Mouse (Mus musculus): ENCODE measurements at regions not wholly inside any gene's neighbourhood (a gene's known extent, or its start where the extent isn't known, plus 50 kb on each side); places are given as distances from the start of the nearest gene placed in this dataset.

GRCm38 (mm10) chr2:169450801-169451200, 136.7 kb downstream of the Gm11011 start:
- no peak for DNase-seq (ENCODE audit: low read depth, low spot score)

GRCm38 (mm10) chr2:169447495-169448280, 139.9 kb downstream of the Gm11011 start:
- DNase-seq (ENCODE audit: low read depth, low spot score) = no peak

GRCm38 (mm10) chr2:169445877-169446276, 141.7 kb downstream of the Gm11011 start:
- DNase-seq (ENCODE audit: low read depth, low spot score) = no peak

- DNase-seq (ENCODE audit: low read depth, low spot score) = no peak
Observed at GRCm38 (mm10) chr2:169445371-169445770, 142.2 kb downstream of the Gm11011 start.

GRCm38 (mm10) chr2:169443271-169443670, 144.3 kb downstream of the Gm11011 start:
- DNase-seq (ENCODE audit: low read depth, low spot score) = no peak

GRCm38 (mm10) chr2:169431516-169431915, 156.0 kb downstream of the Gm11011 start:
- DNase-seq (ENCODE audit: low read depth, low spot score) = no peak

- DNase-seq (ENCODE audit: low read depth, low spot score) = no peak
Observed at GRCm38 (mm10) chr2:169429411-169429810, 158.1 kb downstream of the Gm11011 start.

GRCm38 (mm10) chr2:169424166-169424920, 163.2 kb downstream of the Gm11011 start:
- no peak for DNase-seq (ENCODE audit: low read depth, low spot score)

- no peak for DNase-seq (ENCODE audit: low read depth, low spot score)
Observed at GRCm38 (mm10) chr2:169412361-169412760, 175.2 kb downstream of the Gm11011 start.

GRCm38 (mm10) chr2:169410080-169410479, 177.5 kb downstream of the Gm11011 start:
- no peak for DNase-seq (ENCODE audit: low read depth, low spot score)

- DNase-seq (ENCODE audit: low read depth, low spot score) = peak; percentile 83
Observed at GRCm38 (mm10) chr2:169404908-169405690, 182.4 kb downstream of the Gm11011 start.

GRCm38 (mm10) chr2:169397758-169398157, 189.8 kb downstream of the Gm11011 start:
- DNase-seq (ENCODE audit: low read depth, low spot score) = peak; percentile 56

- DNase-seq (ENCODE audit: low read depth, low spot score) = no peak
Observed at GRCm38 (mm10) chr2:169397013-169397412, 190.5 kb downstream of the Gm11011 start.

GRCm38 (mm10) chr2:169396294-169396693, 191.3 kb downstream of the Gm11011 start:
- no peak for DNase-seq (ENCODE audit: low read depth, low spot score)

GRCm38 (mm10) chr2:169389611-169390010, 197.9 kb downstream of the Gm11011 start:
- DNase-seq (ENCODE audit: low read depth, low spot score) = no peak

- no peak for DNase-seq (ENCODE audit: low read depth, low spot score)
Observed at GRCm38 (mm10) chr2:169388569-169388968, 199.0 kb downstream of the Gm11011 start.

- no peak for DNase-seq (ENCODE audit: low read depth, low spot score)
Observed at GRCm38 (mm10) chr2:169387765-169388518, 199.6 kb downstream of the Gm11011 start.

- no peak for DNase-seq (ENCODE audit: low read depth, low spot score)
Observed at GRCm38 (mm10) chr2:169383701-169384100, 203.8 kb downstream of the Gm11011 start.

GRCm38 (mm10) chr2:169373069-169373468, 214.5 kb downstream of the Gm11011 start:
- no peak for DNase-seq (ENCODE audit: low read depth, low spot score)

GRCm38 (mm10) chr2:169365046-169365445, 222.5 kb downstream of the Gm11011 start:
- DNase-seq (ENCODE audit: low read depth, low spot score) = no peak

GRCm38 (mm10) chr2:169360272-169360671, 227.3 kb downstream of the Gm11011 start:
- DNase-seq (ENCODE audit: low read depth, low spot score) = peak; percentile 59
